Mouse (Mus musculus) C2C12 (cell line): ENCODE data around the gene Xpnpep1.

ENCODE experiments used
- CEBPB ChIP-seq: IDR thresholded peaks from one replicate; pipeline ENCODE4 v1.6.1; 2011; ENCODE audit warnings: low read depth, mild to moderate bottlenecking, control low read depth, moderate library complexity
- CTCF ChIP-seq: IDR thresholded peaks from one replicate; pipeline ENCODE4 v1.5.1; 2011; ENCODE audit not compliant: control insufficient read depth, insufficient read depth, insufficient read length
- FOSL1 ChIP-seq: IDR thresholded peaks from one replicate; pipeline ENCODE4 v1.8.0; 2011; ENCODE audit warnings: mild to moderate bottlenecking, low read length; ENCODE audit not compliant: poor library complexity, insufficient read depth, severe bottlenecking
- MAX ChIP-seq: IDR thresholded peaks from one replicate; pipeline ENCODE4 v1.6.1; 2011; ENCODE audit warnings: mild to moderate bottlenecking, control low read depth
- MYOD1 ChIP-seq: IDR thresholded peaks from one replicate; pipeline ENCODE4 v1.6.1; 2011; ENCODE audit warnings: low read depth; ENCODE audit not compliant: control insufficient read depth, insufficient read length
- MYOG ChIP-seq: IDR thresholded peaks from one replicate; pipeline ENCODE4 v1.6.1; 2011; ENCODE audit not compliant: control insufficient read depth, insufficient read length; ENCODE audit errors: extremely low read depth
- USF1 ChIP-seq: IDR thresholded peaks from one replicate; pipeline ENCODE4 v1.6.1; 2011; ENCODE audit warnings: low read depth, mild to moderate bottlenecking, control low read depth, moderate library complexity

- TF ChIP-seq MAX (no peak), CTCF (no peak), FOSL1 (no peak), USF1 (no peak), MYOD1 (no peak), MYOG (no peak), CEBPB (no peak)
These were observed 16.8 kb downstream of the Xpnpep1 start for GRCm38 (mm10) chr19:53023189-53023588.
